Mouse (Mus musculus) ovary, postnatal 10 days (tissue): ENCODE results near the gene Akap11.

Experiments used
- DNase-seq: peaks from one replicate; pipeline ENCODE4 v3.0.0; 2022; ENCODE audit warnings: low spot score

The Akap11 gene

GRCm38 (mm10) chr14:78448017-78448416 lies 88.6 kb downstream of the Akap11 start:
- no peak for DNase-seq

GRCm38 (mm10) chr14:78447542-78447941 lies 89.1 kb downstream of the Akap11 start:
- DNase-seq = no peak
